Mouse (Mus musculus) lung, adult 2 months (tissue): ENCODE measurements around the gene Zfyve21.

Experiments
- CTCF ChIP-seq: fragments of 200-500 bp; IDR thresholded peaks from 2 replicates; pipeline ENCODE4 v1.5.1; 2011; ENCODE audit warnings: mild to moderate bottlenecking, low read length, control low read depth; ENCODE audit not compliant: insufficient read depth
- POLR2A ChIP-seq: fragments of 200-500 bp; IDR thresholded peaks from 2 replicates; pipeline ENCODE4 v1.6.1; 2011; ENCODE audit warnings: low read depth, mild to moderate bottlenecking, control low read depth, low read length, borderline replicate concordance; ENCODE audit errors: extremely low read depth

DNA sequence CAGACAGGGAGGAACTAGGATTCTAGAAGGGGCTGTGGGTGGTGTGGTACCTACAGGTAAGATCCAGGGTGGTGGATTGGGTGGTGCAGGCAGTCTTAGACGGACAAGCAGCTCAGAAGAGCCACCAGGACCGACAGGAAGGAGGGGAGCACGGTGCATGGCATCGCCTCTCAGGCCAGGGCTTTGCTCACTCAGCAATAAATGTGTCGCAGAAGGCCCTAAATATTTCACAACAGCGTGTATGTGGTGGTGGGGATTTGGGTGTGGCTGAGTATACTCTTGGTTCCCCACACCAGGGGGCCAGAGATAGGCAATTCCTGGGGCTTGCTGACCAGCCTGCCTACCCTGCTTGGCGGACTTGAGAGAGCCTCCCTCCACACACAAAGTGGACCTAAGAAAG is 6.7 kb downstream of the Zfyve21 start:
- no peak for TF ChIP-seq CTCF
- TF ChIP-seq POLR2A = no peak
